Mouse (Mus musculus): ENCODE data around the gene Rab36.

DNA sequence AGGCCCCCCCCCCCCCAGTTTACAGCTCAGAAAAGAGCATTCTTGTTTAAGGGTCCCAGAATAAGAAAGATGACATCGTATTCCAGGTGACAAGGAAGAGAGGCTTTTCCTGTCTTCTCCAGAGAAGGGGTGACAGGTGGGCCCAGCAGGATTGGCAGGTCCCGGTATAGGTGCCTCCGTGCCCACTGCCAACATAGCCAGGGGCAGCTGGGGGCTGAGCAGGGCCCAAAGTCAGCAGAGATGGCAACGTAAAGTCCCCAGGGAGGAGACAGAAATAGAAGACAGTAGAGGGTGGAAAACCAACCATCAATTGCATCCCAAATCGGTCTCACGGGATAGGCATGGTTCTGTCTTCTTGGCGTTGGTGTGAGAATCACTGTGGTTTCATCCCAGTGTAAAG is 11.9 kb downstream of the Rab36 start:
- TF ChIP-seq CTCF (IDR thresholded peaks at IDR 0.05; ENCODE audit: low read depth) (no peak), EP300 (optimal IDR thresholded peaks at IDR 0.05) (no peak)

Data from stomach, postnatal 0 days (tissue).